Mouse (Mus musculus) liver, embryonic 11.5 days (tissue): ENCODE measurements at regions not wholly inside any gene's neighbourhood (a gene's known extent, or its start where the extent isn't known, plus 50 kb on each side); places are given as distances from the start of the nearest gene placed in this dataset.

Experiments used
- ATAC-seq: fragments of 200-750 bp; cut with Nextera tagmentation; replicated peaks from 2 replicates; pipeline ENCODE4 v1.8.0; 2017; ENCODE audit warnings: moderate number of reproducible peaks, mild to moderate bottlenecking, moderate TSS enrichment, moderate library complexity; ENCODE audit not compliant: low FRiP score
- DNase-seq: peaks from one replicate; pipeline ENCODE4 v3.0.0-alpha.2; 2017; ENCODE audit warnings: low spot score
- H3K27ac ChIP-seq: fragments of 300-500 bp; sonication (generic); 2 replicates; pipeline ENCODE4 v1.5.1; 2014; ENCODE audit warnings: mild to moderate bottlenecking, low read depth, low read length, control low read depth
- H3K27me3 ChIP-seq: fragments of 300-500 bp; sonication (generic); replicated peaks from 2 replicates; pipeline ENCODE4 v1.6.1; 2014; ENCODE audit warnings: low read length, mixed read lengths; ENCODE audit not compliant: control insufficient read depth, insufficient read depth
- H3K36me3 ChIP-seq: fragments of 300-500 bp; sonication (generic); 2 replicates; pipeline ENCODE4 v1.6.1; 2014; ENCODE audit warnings: mild to moderate bottlenecking, low read length, moderate library complexity, mixed read lengths; ENCODE audit not compliant: control insufficient read depth, insufficient read depth
- H3K4me1 ChIP-seq: fragments of 300-500 bp; sonication (generic); replicated peaks from 2 replicates; pipeline ENCODE4 v1.6.1; 2014; ENCODE audit warnings: low read length, mixed read lengths; ENCODE audit not compliant: control insufficient read depth, insufficient read depth
- H3K4me2 ChIP-seq: fragments of 300-500 bp; sonication (generic); 2 replicates; pipeline ENCODE4 v1.6.1; 2014; ENCODE audit warnings: mild to moderate bottlenecking, control low read depth, moderate library complexity
- H3K4me3 ChIP-seq: fragments of 300-500 bp; sonication (generic); 2 replicates; pipeline ENCODE4 v1.5.1; 2014; ENCODE audit warnings: low read depth, low read length, control low read depth
- H3K9ac ChIP-seq: fragments of 300-500 bp; sonication (generic); 2 replicates; pipeline ENCODE4 v1.6.1; 2014; ENCODE audit warnings: low read depth, low read length, control low read depth
- H3K9me3 ChIP-seq: fragments of 300-500 bp; sonication (generic); 2 replicates; pipeline ENCODE4 v1.6.1; 2016; ENCODE audit warnings: low read length, inconsistent platforms, mixed read lengths; ENCODE audit not compliant: control insufficient read depth
- WGBS: fragments of 180-500 bp; shearing (Covaris S2); extraction: QIAGEN DNeasy Blood & Tissue Kit; methylation state at CpG from one replicate; pipeline ENCODE4 v1.1.7; 2014; 5-methylcytosine and 5-hydroxymethylcytosine counted together

GRCm38 (mm10) chr3:52790942-52791341 lies 226.1 kb downstream of the Cog6 start:
- H3K9me3 ChIP-seq = no peaks in the 10 kb centered on the region
- no peak overlapping the region for H3K4me3 ChIP-seq
- H3K9ac ChIP-seq = no peak overlapping the region
- H3K36me3 ChIP-seq = no peaks in the 10 kb centered on the region
- no peak overlapping the region for H3K4me2 ChIP-seq
- H3K4me1 ChIP-seq = no peaks in the 10 kb centered on the region
- WGBS = 76% methylated on average over 2 of the region's 2 CpGs
- H3K27ac ChIP-seq = no peak overlapping the region
- DNase-seq (no peak), ATAC-seq (no peak)
- no peaks in the 10 kb centered on the region for H3K27me3 ChIP-seq

DNA sequence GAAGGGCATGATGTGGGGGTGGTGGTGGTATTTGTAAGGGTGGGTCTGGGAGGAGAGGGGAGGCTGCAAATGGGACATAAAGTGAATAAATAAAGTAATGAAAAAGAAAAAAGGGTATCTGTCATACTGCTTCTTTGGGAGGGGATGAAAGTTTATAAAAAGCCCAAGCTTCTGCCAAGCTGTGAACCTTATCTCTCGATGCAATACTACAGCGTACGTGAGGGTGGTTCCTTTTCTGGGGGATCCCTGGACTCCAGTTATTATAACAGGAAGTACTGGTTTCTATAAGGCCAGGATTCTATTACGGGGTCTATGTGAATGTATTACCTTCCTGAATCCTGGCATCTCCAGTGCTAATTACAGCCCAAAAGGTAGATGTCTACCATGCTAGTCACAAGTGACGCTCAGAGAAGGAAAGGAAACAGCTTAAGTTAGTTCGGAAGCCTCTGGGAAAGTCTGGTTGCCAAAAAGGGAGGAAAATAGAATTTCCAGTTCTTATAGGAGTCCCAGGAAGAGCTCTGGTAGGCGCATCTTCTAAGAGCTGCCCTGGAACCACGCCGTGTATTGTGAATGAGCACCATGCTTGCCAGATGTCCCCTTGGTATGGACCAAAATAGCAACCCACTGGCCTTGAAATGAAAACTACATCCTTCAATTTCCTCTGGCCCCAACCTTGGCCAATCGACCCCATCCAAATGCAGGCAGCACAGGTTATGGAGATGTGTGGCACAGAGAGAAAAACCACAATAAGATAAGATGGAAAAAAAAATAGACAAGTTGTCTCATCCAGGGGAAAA lies 228.9 kb downstream of the Cog6 start:
- no peaks in the 10 kb centered on the region for H3K36me3 ChIP-seq

GRCm38 (mm10) chr3:52785595-52785994 lies 231.4 kb downstream of the Cog6 start:
- Histone ChIP-seq H3K27ac (no peak overlapping the region), H3K4me3 (no peak overlapping the region), H3K4me2 (no peak overlapping the region), H3K27me3 (no peaks in the 10 kb centered on the region), H3K9me3 (no peaks in the 10 kb centered on the region), H3K9ac (no peak overlapping the region), H3K4me1 (no peaks in the 10 kb centered on the region), H3K36me3 (no peaks in the 10 kb centered on the region)
- ATAC-seq (no peak; the same call in 1 of the 2 replicates), DNase-seq (no peak)
- 50% methylated on average over 1 of the region's 1 CpGs for WGBS

More for the DNA sequence above, 228.9 kb downstream of the Cog6 start:
- ATAC-seq = no peak
- H3K4me3 ChIP-seq = no peak overlapping the region
- H3K9me3 ChIP-seq = no peaks in the 10 kb centered on the region
- H3K4me1 ChIP-seq = no peaks in the 10 kb centered on the region
- H3K9ac ChIP-seq = no peak overlapping the region
- 70% methylated on average over 10 of the region's 10 CpGs for WGBS
- no peak overlapping the region for H3K27ac ChIP-seq
- no peaks in the 10 kb centered on the region for H3K27me3 ChIP-seq
- DNase-seq = no peak
- no peak overlapping the region for H3K4me2 ChIP-seq

- 70% methylated on average over 7 of the region's 7 CpGs for WGBS
- no peak overlapping the region for H3K4me2 ChIP-seq
- H3K27ac ChIP-seq = no peak overlapping the region
- no peaks in the 10 kb centered on the region for H3K4me1 ChIP-seq
- no peak for DNase-seq
- H3K9me3 ChIP-seq = no peaks in the 10 kb centered on the region
- ATAC-seq = no peak
- no peaks in the 10 kb centered on the region for H3K36me3 ChIP-seq
- H3K4me3 ChIP-seq = no peak overlapping the region
- H3K27me3 ChIP-seq = no peaks in the 10 kb centered on the region
- no peak overlapping the region for H3K9ac ChIP-seq
These were observed 232.6 kb downstream of the Cog6 start for GRCm38 (mm10) chr3:52784476-52784875.

- Histone ChIP-seq H3K4me3 (no peak overlapping the region), H3K9ac (no peak overlapping the region), H3K4me1 (no peaks in the 10 kb centered on the region), H3K27ac (no peak overlapping the region), H3K36me3 (no peaks in the 10 kb centered on the region), H3K4me2 (no peak overlapping the region), H3K9me3 (no peaks in the 10 kb centered on the region), H3K27me3 (no peaks in the 10 kb centered on the region)
- no peak for DNase-seq
- 76% methylated on average over 5 of the region's 5 CpGs for WGBS
- no peak for ATAC-seq
These were observed 234.5 kb downstream of the Cog6 start for GRCm38 (mm10) chr3:52782576-52782975.

- ATAC-seq (no peak), DNase-seq (no peak)
- WGBS = 71% methylated on average over 3 of the region's 3 CpGs
- no peaks in the 10 kb centered on the region for H3K4me1 ChIP-seq
- no peak overlapping the region for H3K9ac ChIP-seq
- H3K4me3 ChIP-seq = no peak overlapping the region
- H3K27me3 ChIP-seq = no peaks in the 10 kb centered on the region
- no peaks in the 10 kb centered on the region for H3K9me3 ChIP-seq
- no peaks in the 10 kb centered on the region for H3K36me3 ChIP-seq
- no peak overlapping the region for H3K27ac ChIP-seq
- no peak overlapping the region for H3K4me2 ChIP-seq
These were observed 235.5 kb downstream of the Cog6 start for GRCm38 (mm10) chr3:52781521-52781920.

DNA sequence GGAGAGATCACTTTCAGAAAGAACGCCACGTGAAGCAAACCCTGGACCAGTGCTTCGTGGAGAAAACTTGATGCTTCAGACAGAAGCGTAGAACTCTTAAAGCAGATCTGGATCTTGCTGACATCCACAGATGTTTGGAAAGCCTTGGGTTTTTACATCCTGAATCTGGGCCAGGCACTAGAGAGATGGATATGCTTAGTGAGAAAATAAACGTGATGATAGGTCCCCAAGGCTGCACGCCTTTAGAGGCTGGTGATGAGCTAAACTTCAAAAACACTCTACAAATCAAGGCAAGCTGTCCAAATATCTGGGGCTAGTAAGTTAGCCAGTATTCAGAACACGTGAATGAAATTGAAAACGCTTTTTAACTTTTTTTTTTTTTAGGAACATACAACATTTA lies 236.7 kb downstream of the Cog6 start:
- H3K36me3 ChIP-seq = no peaks in the 10 kb centered on the region
- ATAC-seq (no peak), DNase-seq (no peak)
- H3K9me3 ChIP-seq = no peaks in the 10 kb centered on the region
- no peak overlapping the region for H3K4me3 ChIP-seq
- no peak overlapping the region for H3K9ac ChIP-seq
- H3K4me1 ChIP-seq = no peaks in the 10 kb centered on the region
- H3K27me3 ChIP-seq = no peaks in the 10 kb centered on the region
- 84% methylated on average over 8 of the region's 8 CpGs for WGBS
- no peak overlapping the region for H3K4me2 ChIP-seq
- no peak overlapping the region for H3K27ac ChIP-seq

GRCm38 (mm10) chr3:52775875-52776274 lies 241.2 kb downstream of the Cog6 start:
- no peaks in the 10 kb centered on the region for H3K9me3 ChIP-seq
- 76% methylated on average over 4 of the region's 4 CpGs for whole genome bisulfite sequencing

DNA sequence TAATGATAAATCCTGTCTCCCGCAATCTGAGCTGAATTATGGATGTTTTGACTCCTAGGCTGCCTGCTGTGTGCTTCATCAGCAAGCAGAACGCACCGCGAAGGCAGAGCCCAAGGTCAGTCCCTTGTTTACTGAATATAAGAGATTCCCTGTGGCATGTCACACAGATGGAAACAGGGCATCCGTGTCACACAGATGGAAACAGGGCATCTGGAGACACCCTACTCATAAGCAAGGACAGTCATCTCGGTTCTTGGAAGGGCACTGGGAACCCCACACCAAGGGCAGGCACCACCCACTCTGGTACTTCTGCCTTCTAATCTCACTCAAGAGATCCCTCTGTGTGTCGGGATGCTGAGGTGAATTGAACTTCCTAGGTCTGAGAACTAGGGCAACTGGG lies 241.9 kb downstream of the Cog6 start:
- no peak for ATAC-seq
- DNase-seq = no peak
- Histone ChIP-seq H3K27ac (no peak overlapping the region), H3K4me2 (no peak overlapping the region), H3K4me1 (no peaks in the 10 kb centered on the region), H3K9me3 (no peaks in the 10 kb centered on the region), H3K36me3 (no peaks in the 10 kb centered on the region), H3K4me3 (no peak overlapping the region), H3K9ac (no peak overlapping the region), H3K27me3 (no peaks in the 10 kb centered on the region)
- 66% methylated on average over 7 of the region's 7 CpGs for WGBS

More at GRCm38 (mm10) chr3:52775875-52776274, 241.2 kb downstream of the Cog6 start:
- DNase-seq (no peak), ATAC-seq (no peak)
- Histone ChIP-seq H3K4me1 (no peaks in the 10 kb centered on the region), H3K27ac (no peak overlapping the region), H3K27me3 (no peaks in the 10 kb centered on the region), H3K9ac (no peak overlapping the region), H3K36me3 (no peaks in the 10 kb centered on the region), H3K4me3 (no peak overlapping the region), H3K4me2 (no peak overlapping the region)
